Mouse (Mus musculus) embryonic fibroblast, embryonic 13.5 days (primary cell): ENCODE results near the gene Tango6.

ENCODE experiments used
- CTCF ChIP-seq: IDR thresholded peaks from 2 replicates; pipeline ENCODE4 v1.5.1; 2011; ENCODE audit warnings: mild to moderate bottlenecking, control low read depth, low read length, moderate library complexity, borderline replicate concordance; ENCODE audit not compliant: insufficient read depth
- POLR2A ChIP-seq: IDR thresholded peaks from 2 replicates; pipeline ENCODE4 v1.6.1; 2011; ENCODE audit warnings: low read depth, mild to moderate bottlenecking, control low read depth, low read length, moderate library complexity

GRCm38 (mm10) chr8:106870537-106871327 lies 187.9 kb downstream of the Tango6 start:
- TF ChIP-seq POLR2A (no peak), CTCF (no peak)
